Mouse (Mus musculus) lung, postnatal 0 days (tissue): ENCODE measurements around the gene Ptgir. TPM values are rescaled to one million over a fixed set of nuclear protein-coding genes. Genes with fewer than 3 reads are reported as not detected.

Experiments used
- ATAC-seq: fragments of 200-750 bp; cut with Nextera tagmentation; 2 replicates; pipeline ENCODE4 v1.8.0; 2017; ENCODE audit warnings: moderate library complexity
- DNase-seq: peaks from one replicate; pipeline ENCODE4 v3.0.0-alpha.2; 2016; ENCODE audit warnings: low spot score
- H3K27ac ChIP-seq: fragments of 300-500 bp; sonication (generic); 2 replicates; pipeline ENCODE4 v1.5.1; 2014; ENCODE audit warnings: antibody characterized with exemption, mild to moderate bottlenecking, low read length, mixed read lengths
- H3K27me3 ChIP-seq: fragments of 300-500 bp; sonication (generic); replicated peaks from 2 replicates; pipeline ENCODE4 v1.6.1; 2014; ENCODE audit warnings: low read length, mixed read lengths; ENCODE audit not compliant: insufficient read depth
- H3K36me3 ChIP-seq: fragments of 300-500 bp; sonication (generic); 2 replicates; pipeline ENCODE4 v1.6.1; 2014; ENCODE audit warnings: low read length, mixed read lengths; ENCODE audit not compliant: insufficient read depth
- H3K4me1 ChIP-seq: fragments of 300-500 bp; sonication (generic); 2 replicates; pipeline ENCODE4 v1.6.1; 2014; ENCODE audit warnings: antibody characterized with exemption, low read depth, low read length, mixed read lengths; ENCODE audit not compliant: insufficient read depth
- H3K4me2 ChIP-seq: fragments of 300-500 bp; sonication (generic); replicated peaks from 2 replicates; pipeline ENCODE4 v1.6.1; 2014; ENCODE audit warnings: low read depth, mild to moderate bottlenecking, low read length, moderate library complexity, mixed read lengths
- H3K4me3 ChIP-seq: fragments of 300-500 bp; sonication (generic); 2 replicates; pipeline ENCODE4 v1.5.1; 2014; ENCODE audit warnings: low read depth, low read length
- H3K9ac ChIP-seq: fragments of 300-500 bp; sonication (generic); replicated peaks from 2 replicates; pipeline ENCODE4 v1.6.1; 2014; ENCODE audit warnings: low read depth, mild to moderate bottlenecking
- H3K9me3 ChIP-seq: fragments of 300-500 bp; sonication (generic); 2 replicates; pipeline ENCODE4 v1.6.1; 2016; ENCODE audit warnings: low read length, mixed read lengths
- CTCF ChIP-seq: IDR thresholded peaks from 2 replicates; pipeline ENCODE4 v1.5.1; 2016; ENCODE audit warnings: antibody characterized with exemption, mild to moderate bottlenecking
- EP300 ChIP-seq: IDR thresholded peaks from 2 replicates; pipeline ENCODE4 v1.6.1; 2016; ENCODE audit warnings: antibody characterized with exemption, mild to moderate bottlenecking, control low read depth
- WGBS: fragments of 180-500 bp; shearing (Covaris S2); extraction: QIAGEN DNeasy Blood & Tissue Kit; methylation state at CpG from one replicate; pipeline ENCODE4 v1.1.7; 2014; 5-methylcytosine and 5-hydroxymethylcytosine counted together
- polyA plus RNA-seq: library from polyadenylated mRNA; unstranded; fragments of >200 nt; fragmentation: Nextera tagmentation; extraction: Ambion mirVana; gene quantifications from 2 replicates; pipeline ENCODE4 v1.2.1, GENCODE M21; 2015

The Ptgir gene
- polyA plus RNA-seq, 1 experiment from 2014 or later, result 2.0 TPM

GRCm38 (mm10) chr7:16872478-16872877, 33.8 kb upstream of the Ptgir start:
- H3K9ac ChIP-seq, result no peak overlapping the region
- H3K9me3 ChIP-seq, result no peaks in the 10 kb centered on the region
- H3K4me2 ChIP-seq, result no peak overlapping the region
- 0 out of 2 replicates have a peak, but pooled peaks cover 5% of the 10 kb centered on the region for H3K36me3 ChIP-seq
- DNase-seq (no peak), ATAC-seq (no peak)
- no peaks in the 10 kb centered on the region for H3K4me1 ChIP-seq
- H3K4me3 ChIP-seq, result no peak overlapping the region
- no peak overlapping the region for H3K27ac ChIP-seq
- WGBS, result 90% methylated on average over 9 of the region's 9 CpGs
- 0 out of 2 replicates have a peak, but pooled peaks cover 6% of the 10 kb centered on the region for H3K27me3 ChIP-seq
- TF ChIP-seq EP300 (no peak), CTCF (no peak)

GRCm38 (mm10) chr7:16873392-16873791, 32.9 kb upstream of the Ptgir start:
- no peak for TF ChIP-seq EP300
- TF ChIP-seq CTCF, result peak; percentile 46

GRCm38 (mm10) chr7:16874190-16874589, 32.1 kb upstream of the Ptgir start:
- Histone ChIP-seq H3K36me3 (0 out of 2 replicates have a peak, but pooled peaks cover 3% of the 10 kb centered on the region), H3K4me2 (peak overlapping the region; percentile 36), H3K27ac (peak overlapping the region; percentile 84), H3K9ac (no peak overlapping the region; the same call in 1 of the 2 replicates), H3K27me3 (0 out of 2 replicates have a peak, but pooled peaks cover 6% of the 10 kb centered on the region), H3K4me3 (peak overlapping the region; percentile 16; the same call in 1 of the 2 replicates), H3K9me3 (no peaks in the 10 kb centered on the region), H3K4me1 (no peaks in the 10 kb centered on the region)
- DNase-seq (peak; percentile 90), ATAC-seq (peak; percentile 15)
- TF ChIP-seq CTCF, result peak; percentile 97
- TF ChIP-seq EP300, result no peak
- WGBS, result 3% methylated on average over 17 of the region's 17 CpGs

More at GRCm38 (mm10) chr7:16873392-16873791, 32.9 kb upstream of the Ptgir start:
- Histone ChIP-seq H3K9ac (no peak overlapping the region), H3K27me3 (0 out of 2 replicates have a peak, but pooled peaks cover 6% of the 10 kb centered on the region), H3K4me2 (no peak overlapping the region), H3K4me3 (no peak overlapping the region), H3K36me3 (0 out of 2 replicates have a peak, but pooled peaks cover 5% of the 10 kb centered on the region), H3K4me1 (no peaks in the 10 kb centered on the region), H3K27ac (no peak overlapping the region), H3K9me3 (no peaks in the 10 kb centered on the region)
- 88% methylated on average over 4 of the region's 4 CpGs for WGBS
- ATAC-seq (no peak), DNase-seq (no peak)

- no peak overlapping the region; the same call in 1 of the 2 replicates for H3K9ac ChIP-seq
- 0 out of 2 replicates have a peak, but pooled peaks cover 6% of the 10 kb centered on the region for H3K27me3 ChIP-seq
- H3K27ac ChIP-seq, result peak overlapping the region; percentile 84
- ATAC-seq (peak; percentile 97), DNase-seq (peak; percentile 100)
- H3K4me3 ChIP-seq, result peak overlapping the region; percentile 61
- H3K36me3 ChIP-seq, result no peaks in the 10 kb centered on the region
- H3K4me2 ChIP-seq, result peak overlapping the region; percentile 90
- TF ChIP-seq EP300 (no peak), CTCF (peak; percentile 48)
- no peaks in the 10 kb centered on the region for H3K9me3 ChIP-seq
- WGBS, result 2% methylated on average over 33 of the region's 33 CpGs
- no peaks in the 10 kb centered on the region for H3K4me1 ChIP-seq
Measured at GRCm38 (mm10) chr7:16874756-16875309, 31.5 kb upstream of the Ptgir start.

- Histone ChIP-seq H3K4me2 (peak within 1 kb of the TSS; percentile 90), H3K36me3 (no peaks in the 10 kb centered on the region), H3K27me3 (0 out of 2 replicates have a peak, but pooled peaks cover 6% of the 10 kb centered on the region), H3K4me1 (no peaks in the 10 kb centered on the region), H3K4me3 (peak within 1 kb of the TSS; percentile 61), H3K9me3 (no peaks in the 10 kb centered on the region), H3K9ac (peak within 1 kb of the TSS; percentile 34; the same call in 1 of the 2 replicates), H3K27ac (peak within 1 kb of the TSS; percentile 84)
- no peak for ATAC-seq
- 0% methylated on average over 1 of the region's 1 CpGs for WGBS
- TF ChIP-seq EP300, result no peak
- TF ChIP-seq CTCF, result no peak
- no peak for DNase-seq
Measured at GRCm38 (mm10) chr7:16875310-16875325, 31.2 kb upstream of the Ptgir start, which contains the start of gene Dact3. Dact3 (plus strand) TSS chr7:16875317.

- H3K4me1 ChIP-seq, result no peaks in the 10 kb centered on the region
- DNase-seq, result no peak
- H3K27me3 ChIP-seq, result 0 out of 2 replicates have a peak, but pooled peaks cover 6% of the 10 kb centered on the region
- TF ChIP-seq CTCF (no peak), EP300 (no peak)
- peak overlapping the region; percentile 34; the same call in 1 of the 2 replicates for H3K9ac ChIP-seq
- peak overlapping the region; percentile 61 for H3K4me3 ChIP-seq
- peak; percentile 18; the same call in 1 of the 2 replicates for ATAC-seq
- WGBS, result 4% methylated on average over 32 of the region's 42 CpGs
- H3K27ac ChIP-seq, result peak overlapping the region; percentile 66; the same call in 1 of the 2 replicates
- peak overlapping the region; percentile 90 for H3K4me2 ChIP-seq
- H3K36me3 ChIP-seq, result no peaks in the 10 kb centered on the region
- H3K9me3 ChIP-seq, result no peaks in the 10 kb centered on the region
Measured at GRCm38 (mm10) chr7:16875326-16875725, 31.0 kb upstream of the Ptgir start.
